Mouse (Mus musculus): Measurements from ENCODE around the gene Frs3. TPM values are rescaled to one million over a fixed set of nuclear protein-coding genes. Genes with fewer than 3 reads are reported as not detected.
A peak's percentile ranks its signal among the peaks of the same experiment; 100 is the strongest.

The Frs3 gene
- polyA plus RNA-seq, 1 experiment from 2014 or later, result 6.8 TPM

GRCm38 (mm10) chr17:47655697-47656096 is 33.1 kb upstream of the Frs3 start:
- ATAC-seq (replicated peaks; ENCODE audit: low FRiP score, low read depth) (no peak), DNase-seq (ENCODE audit: low spot score) (no peak)
- Histone ChIP-seq H3K9ac (ENCODE audit: low read depth, low read length) (no peak overlapping the region), H3K9me3 (replicated peaks; ENCODE audit: low read length) (no peaks in the 10 kb centered on the region), H3K4me2 (ENCODE audit: low read length) (no peak overlapping the region), H3K4me1 (replicated peaks; ENCODE audit: insufficient read depth, low read length) (no peaks in the 10 kb centered on the region), H3K36me3 (ENCODE audit: insufficient read depth, low read length) (no peaks in the 10 kb centered on the region), H3K4me3 (replicated peaks; ENCODE audit: low read depth, low read length) (no peak overlapping the region), H3K27me3 (ENCODE audit: insufficient read depth, low read length) (no peaks in the 10 kb centered on the region), H3K27ac (no peak overlapping the region)
- WGBS, result 83% methylated on average over 5 of the region's 5 CpGs
- TF ChIP-seq CTCF (IDR thresholded peaks at IDR 0.05; ENCODE audit: low read depth), result no peak

DNA sequence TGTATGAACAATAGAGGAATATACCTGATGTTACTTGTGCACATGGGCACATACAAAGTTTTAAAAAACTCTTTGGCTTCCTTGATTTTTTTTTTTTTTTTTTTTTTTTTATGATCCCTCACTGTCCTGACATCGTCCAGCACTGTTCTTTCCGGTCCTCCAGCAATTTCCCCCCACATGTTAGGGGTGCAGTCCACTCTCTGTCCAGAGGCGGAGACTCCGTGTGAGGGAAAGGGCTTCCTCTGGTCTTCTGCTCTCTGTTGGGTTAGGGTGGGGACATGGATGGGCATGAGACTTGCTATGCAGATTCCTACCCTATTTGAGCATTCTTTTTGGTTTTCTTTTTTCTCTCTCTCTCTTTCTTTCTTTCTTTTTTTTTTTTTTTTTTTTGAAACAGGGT is 30.9 kb upstream of the Frs3 start:
- Histone ChIP-seq H3K27ac (no peak overlapping the region), H3K9ac (ENCODE audit: low read depth, low read length) (no peak overlapping the region), H3K27me3 (ENCODE audit: insufficient read depth, low read length) (no peaks in the 10 kb centered on the region), H3K4me2 (ENCODE audit: low read length) (no peak overlapping the region), H3K9me3 (replicated peaks; ENCODE audit: low read length) (no peaks in the 10 kb centered on the region), H3K36me3 (ENCODE audit: insufficient read depth, low read length) (no peaks in the 10 kb centered on the region), H3K4me3 (replicated peaks; ENCODE audit: low read depth, low read length) (no peak overlapping the region), H3K4me1 (replicated peaks; ENCODE audit: insufficient read depth, low read length) (no peaks in the 10 kb centered on the region)
- 74% methylated on average over 4 of the region's 4 CpGs for WGBS
- ATAC-seq (replicated peaks; ENCODE audit: low FRiP score, low read depth) (no peak), DNase-seq (ENCODE audit: low spot score) (no peak)
- no peak for TF ChIP-seq CTCF (IDR thresholded peaks at IDR 0.05; ENCODE audit: low read depth)

GRCm38 (mm10) chr17:47658741-47659243 is 30.0 kb upstream of the Frs3 start:
- Histone ChIP-seq H3K9ac (ENCODE audit: low read depth, low read length) (no peak overlapping the region), H3K9me3 (replicated peaks; ENCODE audit: low read length) (no peaks in the 10 kb centered on the region), H3K4me1 (replicated peaks; ENCODE audit: insufficient read depth, low read length) (no peaks in the 10 kb centered on the region), H3K36me3 (ENCODE audit: insufficient read depth, low read length) (no peaks in the 10 kb centered on the region), H3K4me2 (ENCODE audit: low read length) (no peak overlapping the region), H3K4me3 (replicated peaks; ENCODE audit: low read depth, low read length) (no peak overlapping the region), H3K27ac (no peak overlapping the region), H3K27me3 (ENCODE audit: insufficient read depth, low read length) (no peaks in the 10 kb centered on the region)
- no peak for ATAC-seq (replicated peaks; ENCODE audit: low FRiP score, low read depth)
- TF ChIP-seq CTCF (IDR thresholded peaks at IDR 0.05; ENCODE audit: low read depth), result no peak
- 78% methylated on average over 3 of the region's 3 CpGs for WGBS
- DNase-seq (ENCODE audit: low spot score), result no peak

DNA sequence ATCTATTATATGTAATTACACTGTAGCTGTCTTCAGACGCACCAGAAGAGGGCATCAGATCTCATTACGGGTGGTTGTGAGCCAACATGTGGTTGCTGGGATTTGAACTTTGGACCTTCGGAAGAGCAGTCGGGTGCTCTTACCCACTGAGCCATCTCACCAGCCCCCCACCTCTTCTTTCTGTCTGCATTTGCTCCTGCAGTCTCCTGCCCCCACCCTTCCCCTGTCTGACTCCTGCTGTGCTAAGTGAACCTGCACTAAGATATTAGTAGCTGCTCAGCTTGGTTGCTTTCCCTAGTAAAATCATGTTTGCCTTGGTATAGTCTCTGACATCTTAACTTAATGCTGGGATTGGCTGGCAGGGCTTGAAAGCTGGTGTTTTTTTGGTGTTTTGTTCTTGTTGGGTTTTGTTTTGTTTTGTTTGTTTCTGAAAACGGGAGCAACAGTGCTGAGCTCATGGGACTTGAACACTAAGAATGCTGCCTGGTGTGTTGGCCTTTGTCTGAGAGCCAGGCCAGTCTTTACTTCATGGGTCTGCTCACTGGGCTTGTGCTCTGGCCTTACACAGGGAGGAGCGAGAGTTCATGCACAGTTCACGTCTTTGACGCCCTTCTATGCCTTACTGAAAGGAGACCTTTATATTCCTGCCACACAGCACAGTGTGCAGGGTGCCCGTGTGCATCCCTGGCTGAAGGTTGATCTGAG is 25.7 kb upstream of the Frs3 start:
- no peaks in the 10 kb centered on the region for H3K4me1 ChIP-seq (replicated peaks; ENCODE audit: insufficient read depth, low read length)
- no peak overlapping the region for H3K27ac ChIP-seq
- no peak overlapping the region for H3K4me3 ChIP-seq (replicated peaks; ENCODE audit: low read depth, low read length)
- peak; percentile 20; the same call in 1 of the 2 replicates for TF ChIP-seq CTCF (IDR thresholded peaks at IDR 0.05; ENCODE audit: low read depth)
- no peaks in the 10 kb centered on the region for H3K27me3 ChIP-seq (ENCODE audit: insufficient read depth, low read length)
- ATAC-seq (replicated peaks; ENCODE audit: low FRiP score, low read depth), result peak; percentile 59; the same call in 1 of the 2 replicates
- DNase-seq (ENCODE audit: low spot score), result no peak
- no peak overlapping the region for H3K9ac ChIP-seq (ENCODE audit: low read depth, low read length)
- H3K4me2 ChIP-seq (ENCODE audit: low read length), result no peak overlapping the region
- no peaks in the 10 kb centered on the region for H3K36me3 ChIP-seq (ENCODE audit: insufficient read depth, low read length)
- 70% methylated on average over 9 of the region's 9 CpGs for WGBS
- no peaks in the 10 kb centered on the region for H3K9me3 ChIP-seq (replicated peaks; ENCODE audit: low read length)

GRCm38 (mm10) chr17:47664474-47664873 is 24.4 kb upstream of the Frs3 start:
- no peaks in the 10 kb centered on the region for H3K36me3 ChIP-seq (ENCODE audit: insufficient read depth, low read length)
- no peaks in the 10 kb centered on the region for H3K27me3 ChIP-seq (ENCODE audit: insufficient read depth, low read length)
- no peak overlapping the region for H3K4me2 ChIP-seq (ENCODE audit: low read length)
- 71% methylated on average over 7 of the region's 7 CpGs for WGBS
- TF ChIP-seq CTCF (IDR thresholded peaks at IDR 0.05; ENCODE audit: low read depth), result no peak
- DNase-seq (ENCODE audit: low spot score), result no peak
- no peak overlapping the region for H3K9ac ChIP-seq (ENCODE audit: low read depth, low read length)
- no peak for ATAC-seq (replicated peaks; ENCODE audit: low FRiP score, low read depth)
- no peaks in the 10 kb centered on the region for H3K9me3 ChIP-seq (replicated peaks; ENCODE audit: low read length)
- H3K4me1 ChIP-seq (replicated peaks; ENCODE audit: insufficient read depth, low read length), result no peaks in the 10 kb centered on the region
- no peak overlapping the region for H3K27ac ChIP-seq
- no peak overlapping the region for H3K4me3 ChIP-seq (replicated peaks; ENCODE audit: low read depth, low read length)

DNA sequence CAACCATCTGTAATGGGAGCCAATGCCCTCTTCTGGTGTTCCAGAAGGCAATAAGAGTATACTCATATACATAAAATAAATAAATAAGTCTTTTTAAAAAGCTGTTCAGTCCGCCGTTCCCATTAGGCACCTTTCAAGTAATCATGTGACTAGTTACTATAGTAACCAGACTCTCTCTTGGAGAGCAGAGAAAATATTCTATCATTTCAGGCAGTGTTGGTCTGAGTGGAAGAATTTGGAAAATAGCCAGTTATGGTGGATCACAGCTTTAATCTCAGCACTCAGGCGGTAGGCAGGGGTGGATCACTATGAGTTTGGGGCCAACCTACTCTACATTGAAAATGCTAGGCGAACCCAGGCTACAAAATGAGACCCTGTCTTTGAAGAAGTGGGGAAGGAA is 19.7 kb upstream of the Frs3 start:
- Histone ChIP-seq H3K4me2 (ENCODE audit: low read length) (no peak overlapping the region), H3K36me3 (ENCODE audit: insufficient read depth, low read length) (no peaks in the 10 kb centered on the region), H3K4me1 (replicated peaks; ENCODE audit: insufficient read depth, low read length) (0 out of 2 replicates have a peak, but pooled peaks cover 9% of the 10 kb centered on the region), H3K27ac (no peak overlapping the region), H3K4me3 (replicated peaks; ENCODE audit: low read depth, low read length) (no peak overlapping the region), H3K9ac (ENCODE audit: low read depth, low read length) (no peak overlapping the region), H3K9me3 (replicated peaks; ENCODE audit: low read length) (no peaks in the 10 kb centered on the region), H3K27me3 (ENCODE audit: insufficient read depth, low read length) (no peaks in the 10 kb centered on the region)
- ATAC-seq (replicated peaks; ENCODE audit: low FRiP score, low read depth) (no peak), DNase-seq (ENCODE audit: low spot score) (no peak)
- WGBS, result 80% methylated on average over 4 of the region's 4 CpGs
- TF ChIP-seq CTCF (IDR thresholded peaks at IDR 0.05; ENCODE audit: low read depth), result no peak

Measured in kidney, postnatal 0 days (tissue).